Mouse (Mus musculus) heart, adult 18-20 months (tissue): Measurements from ENCODE around the gene Lats2. TPM values are rescaled to one million over a fixed set of nuclear protein-coding genes. Genes with fewer than 3 reads are reported as not detected.

Experiments
- microRNA-seq, 2 experiments: library from miRNA; unstranded; fragments of <30 nt; microRNA quantifications; one replicate each; pipeline ENCODE4 v1.2.0; 2022
- total RNA-seq, 2 experiments: library from RNA; stranded (reverse); gene quantifications; 2 replicates each; pipeline ENCODE4 v1.2.3; 2021

The Lats2 gene
- total RNA-seq, 2 experiments from 2014 or later: 30.7 to 31.1 TPM

Small RNAs within 50 kb of the gene (microRNA-seq; reads per million reads assigned to microRNA genes)
- gene Mir3077: 0.38 to 0.54 reads per million in 2 experiments

Other genes with a start within 250 kb of the Lats2 start
- 1 to 10 TPM; 2.3 to 4.3 TPM for gene Il17d, start 233.6 kb downstream of the Lats2 start, total RNA-seq
- 10 to 100 TPM; 36.6 to 38.3 TPM for gene Eef1akmt1, start 186.8 kb downstream of the Lats2 start, total RNA-seq
- 10 to 100 TPM; 11.3 to 11.6 TPM for gene Xpo4, start 93.0 kb downstream of the Lats2 start, total RNA-seq
- gene Gm49361, start 12.3 kb downstream of the Lats2 start, total RNA-seq: 1 to 10 TPM in 1 of 2 experiments, not detected in 1; 4.0 TPM
- 10 to 100 TPM; 71.5 to 74.0 TPM for gene Sap18, start 39.8 kb upstream of the Lats2 start, total RNA-seq
- gene Ska3, start 67.8 kb upstream of the Lats2 start, total RNA-seq: under 1 TPM in 1 of 2 experiments, not detected in 1; 0.22 TPM
- 10 to 100 TPM; 70.8 to 77.3 TPM for gene Mrpl57, start 67.8 kb upstream of the Lats2 start, total RNA-seq
- 1 to 10 TPM; 5.8 to 8.0 TPM for gene Zdhhc20, start 131.9 kb upstream of the Lats2 start, total RNA-seq
- 10 to 100 TPM; 77.3 to 83.5 TPM for gene Micu2, start 240.9 kb upstream of the Lats2 start, total RNA-seq